Mouse (Mus musculus): ENCODE results near the gene Mamld1.

DNA sequence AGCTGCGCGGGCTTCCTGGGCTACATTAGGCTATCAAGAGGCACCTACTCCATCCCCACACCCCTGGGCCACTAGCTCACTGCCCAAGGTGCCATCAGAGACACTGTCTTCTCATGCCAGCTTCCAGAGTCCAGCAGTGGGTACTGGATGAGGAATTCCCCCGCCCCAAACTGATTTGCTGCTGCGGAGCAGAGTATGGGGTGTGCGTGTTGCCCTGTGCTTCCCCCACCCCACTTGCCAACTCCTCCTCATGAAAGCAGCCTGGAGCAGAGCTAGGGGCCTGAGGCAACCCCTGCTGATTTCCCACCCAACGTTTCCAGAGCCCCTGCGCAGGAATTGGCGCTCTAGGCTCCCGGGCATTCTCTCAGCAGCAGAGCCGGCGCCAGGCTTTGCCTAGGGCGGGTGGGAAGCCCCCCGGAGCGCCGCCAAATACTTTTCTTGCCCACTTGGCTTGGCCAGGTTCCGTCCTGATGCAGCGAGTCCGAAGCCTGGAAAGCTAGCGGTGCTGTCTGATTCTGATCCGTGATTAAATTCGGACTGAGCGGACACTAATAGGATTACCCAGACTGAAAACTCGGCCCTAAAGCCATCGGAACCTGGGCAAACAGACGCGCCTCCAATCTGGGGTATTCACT, 738 bp downstream of the Mamld1 start:
- TF ChIP-seq EP300 (IDR thresholded peaks at IDR 0.05; ENCODE audit: low read length) (no peak), E2F4 (IDR thresholded peaks at IDR 0.05; ENCODE audit: insufficient replicate concordance, low read depth, low read length) (no peak), POLR2A (IDR thresholded peaks at IDR 0.05; ENCODE audit: low read depth, low read length) (no peak), USF1 (IDR thresholded peaks at IDR 0.05; ENCODE audit: low read depth, low read length) (no peak), CTCF (conservative IDR thresholded peaks at IDR 0.05 in 1 of 2, IDR thresholded peaks at IDR 0.05 in 1 of 2; ENCODE audit: low read depth in 2 of 2, low read length in 2 of 2) (no peak), NELFE (IDR thresholded peaks at IDR 0.05; ENCODE audit: low read depth, low read length) (no peak), CHD2 (IDR thresholded peaks at IDR 0.05; ENCODE audit: low read length) (no peak), ZNF384 (IDR thresholded peaks at IDR 0.05; ENCODE audit: low read depth, low read length) (no peak), TCF12 (IDR thresholded peaks at IDR 0.05; ENCODE audit: low read depth, low read length) (no peak), JUND (conservative IDR thresholded peaks at IDR 0.05; ENCODE audit: low read depth, low read length) (no peak), HCFC1 (IDR thresholded peaks at IDR 0.05; ENCODE audit: low read depth, low read length) (no peak), GABPA (IDR thresholded peaks at IDR 0.05; ENCODE audit: insufficient replicate concordance, low read depth, low read length) (no peak), POLR2AphosphoS2 (IDR thresholded peaks at IDR 0.05; ENCODE audit: low read depth, low read length) (no peak), TBP (conservative IDR thresholded peaks at IDR 0.05; ENCODE audit: low read depth, low read length) (no peak)

Data from CH12.LX (cell line).